Mouse (Mus musculus) MEL (cell line): ENCODE data around the gene Adam11. TPM values are rescaled to one million over a fixed set of nuclear protein-coding genes. Genes with fewer than 3 reads are reported as not detected.

Experiments
- DNase-seq: peaks from one replicate; pipeline ENCODE4 v3.0.0; 2011; ENCODE audit warnings: low read depth, low spot score
- H3K27ac ChIP-seq: 2 replicates; pipeline ENCODE4 v1.5.1; 2012; ENCODE audit warnings: low read depth, mild to moderate bottlenecking, control low read depth, low read length, moderate library complexity; ENCODE audit not compliant: control insufficient read depth
- H3K27me3 ChIP-seq, 2 experiments: fragments of 150-350 bp in 1 of 2; sonication (generic) in 1 of 2; 2 replicates each; pipeline ENCODE4 v1.6.1; 2012; ENCODE audit warnings: low read length in 2 of 2, mild to moderate bottlenecking in 2 of 2, improper control_type of control experiment in 1 of 2, moderate library complexity in 1 of 2; ENCODE audit not compliant: insufficient read depth in 2 of 2, control insufficient read depth in 1 of 2
- H3K36me3 ChIP-seq, 2 experiments: 2 replicates each; pipeline ENCODE4 v1.6.1; 2012 to 2014; ENCODE audit warnings: low read length in 2 of 2, improper control_type of control experiment in 1 of 2, inconsistent platforms in 1 of 2, mild to moderate bottlenecking in 1 of 2; ENCODE audit not compliant: insufficient read depth in 2 of 2, control insufficient read depth in 1 of 2
- H3K4me1 ChIP-seq, 2 experiments: fragments of 150-350 bp in 1 of 2; sonication (generic) in 1 of 2; 2 replicates each; pipeline ENCODE4 v1.6.1; 2012; ENCODE audit warnings: low read length in 2 of 2, improper control_type of control experiment in 1 of 2, mild to moderate bottlenecking in 1 of 2; ENCODE audit not compliant: insufficient read depth in 2 of 2, control insufficient read depth in 1 of 2
- H3K4me3 ChIP-seq, 2 experiments: fragments of 150-350 bp in 1 of 2; sonication (generic) in 1 of 2; 2 replicates each; pipeline ENCODE4 v1.5.1; 2012; ENCODE audit warnings: low read depth in 2 of 2, low read length in 2 of 2, mild to moderate bottlenecking in 2 of 2, moderate library complexity in 2 of 2, control low read depth in 1 of 2, improper control_type of control experiment in 1 of 2; ENCODE audit not compliant: control insufficient read depth in 1 of 2, insufficient read depth in 1 of 2
- H3K79me2 ChIP-seq: 2 replicates; pipeline ENCODE4 v1.6.1; 2012; ENCODE audit warnings: mild to moderate bottlenecking, low read length, moderate library complexity; ENCODE audit not compliant: control insufficient read depth, poor library complexity, insufficient read depth
- H3K9ac ChIP-seq: 2 replicates; pipeline ENCODE4 v1.6.1; 2012; ENCODE audit warnings: low read depth, mild to moderate bottlenecking, control low read depth, low read length, moderate library complexity; ENCODE audit not compliant: control insufficient read depth, poor library complexity, severe bottlenecking
- H3K9me3 ChIP-seq: fragments of 150-350 bp; sonication (generic); replicated peaks from 2 replicates; pipeline ENCODE4 v1.6.1; 2012; ENCODE audit warnings: mild to moderate bottlenecking, low read length, improper control_type of control experiment, moderate library complexity; ENCODE audit not compliant: insufficient read depth
- BHLHE40 ChIP-seq: IDR thresholded peaks from 2 replicates; pipeline ENCODE4 v1.6.1; 2012; ENCODE audit warnings: low read depth, mild to moderate bottlenecking, inconsistent platforms, low read length, improper control_type of control experiment, borderline replicate concordance
- CHD2 ChIP-seq: IDR thresholded peaks from 2 replicates; pipeline ENCODE4 v1.6.1; 2011; ENCODE audit warnings: low read length, improper control_type of control experiment
- CTCF ChIP-seq, 3 experiments: IDR thresholded peaks in 2 of 3; conservative IDR thresholded peaks in 1 of 3; 2 replicates each; pipeline ENCODE4 v1.5.1; 2011 to 2012; ENCODE audit warnings: low read length in 3 of 3, low read depth in 2 of 3, mild to moderate bottlenecking in 2 of 3, improper control_type of control experiment in 1 of 3, inconsistent platforms in 1 of 3, mixed read lengths in 1 of 3, moderate library complexity in 1 of 3; ENCODE audit not compliant: control insufficient read depth in 1 of 3, insufficient read depth in 1 of 3, poor library complexity in 1 of 3, severe bottlenecking in 1 of 3
- ETS1 ChIP-seq: IDR thresholded peaks from 2 replicates; pipeline ENCODE4 v1.6.1; 2012; ENCODE audit warnings: low read depth, mild to moderate bottlenecking, inconsistent platforms, low read length, improper control_type of control experiment, moderate library complexity
- GABPA ChIP-seq: IDR thresholded peaks from 2 replicates; pipeline ENCODE4 v1.6.1; 2012; ENCODE audit warnings: low read depth, mild to moderate bottlenecking, inconsistent platforms, low read length, improper control_type of control experiment, moderate library complexity
- GATA1 ChIP-seq: IDR thresholded peaks from 2 replicates; pipeline ENCODE4 v1.6.1; 2011; ENCODE audit warnings: low read depth, low read length, improper control_type of control experiment
- JUND ChIP-seq: IDR thresholded peaks from 2 replicates; pipeline ENCODE4 v1.6.1; 2011; ENCODE audit warnings: low read depth, mild to moderate bottlenecking, improper control_type of control experiment, low read length
- MAZ ChIP-seq: IDR thresholded peaks from 2 replicates; pipeline ENCODE4 v1.6.1; 2012; ENCODE audit warnings: low read depth, mild to moderate bottlenecking, inconsistent platforms, low read length, improper control_type of control experiment
- MYB ChIP-seq: IDR thresholded peaks from 2 replicates; pipeline ENCODE4 v1.6.1; 2011; ENCODE audit warnings: mild to moderate bottlenecking, low read depth, low read length, improper control_type of control experiment
- MYC ChIP-seq: IDR thresholded peaks from 2 replicates; pipeline ENCODE4 v1.6.1; 2011; ENCODE audit warnings: low read depth, mild to moderate bottlenecking, low read length, improper control_type of control experiment, moderate library complexity
- NRF1 ChIP-seq: IDR thresholded peaks from 2 replicates; pipeline ENCODE4 v1.6.1; 2014; ENCODE audit warnings: low read depth, mild to moderate bottlenecking, inconsistent platforms, low read length, improper control_type of control experiment, moderate library complexity; ENCODE audit not compliant: poor library complexity, insufficient read depth, severe bottlenecking
- POLR2A ChIP-seq, 2 experiments: IDR thresholded peaks; 2 replicates each; pipeline ENCODE4 v1.6.1; 2011 to 2012; ENCODE audit warnings: low read length in 2 of 2, mild to moderate bottlenecking in 2 of 2, control low read depth in 1 of 2, improper control_type of control experiment in 1 of 2, low read depth in 1 of 2, moderate library complexity in 1 of 2; ENCODE audit not compliant: control insufficient read depth in 1 of 2, insufficient read depth in 1 of 2, poor library complexity in 1 of 2
- POLR2AphosphoS2 ChIP-seq: IDR thresholded peaks from 2 replicates; pipeline ENCODE4 v1.6.1; 2011; ENCODE audit warnings: low read length, improper control_type of control experiment
- POLR2AphosphoS5 ChIP-seq: IDR thresholded peaks from 2 replicates; pipeline ENCODE4 v1.6.1; 2012; ENCODE audit warnings: low read depth, borderline replicate concordance, mild to moderate bottlenecking, inconsistent platforms, low read length, moderate library complexity, mixed read lengths
- RAD21 ChIP-seq: IDR thresholded peaks from 2 replicates; pipeline ENCODE4 v1.6.1; 2011; ENCODE audit warnings: mild to moderate bottlenecking, low read depth, low read length, improper control_type of control experiment
- RCOR1 ChIP-seq: IDR thresholded peaks from 2 replicates; pipeline ENCODE4 v1.6.1; 2012; ENCODE audit warnings: low read depth, mild to moderate bottlenecking, inconsistent platforms, low read length, improper control_type of control experiment
- SIN3A ChIP-seq: IDR thresholded peaks from 2 replicates; pipeline ENCODE4 v1.6.1; 2012; ENCODE audit warnings: low read length, improper control_type of control experiment, inconsistent platforms
- SMC3 ChIP-seq: IDR thresholded peaks from 2 replicates; pipeline ENCODE4 v1.6.1; 2011; ENCODE audit warnings: low read depth, low read length, improper control_type of control experiment
- TAL1 ChIP-seq: IDR thresholded peaks from 2 replicates; pipeline ENCODE4 v1.6.1; 2012; ENCODE audit warnings: mild to moderate bottlenecking, inconsistent platforms, low read length, moderate library complexity, mixed read lengths
- TCF12 ChIP-seq: IDR thresholded peaks from 2 replicates; pipeline ENCODE4 v1.6.1; 2014; ENCODE audit warnings: low read depth, mild to moderate bottlenecking, inconsistent platforms, low read length, improper control_type of control experiment, moderate library complexity
- USF1 ChIP-seq: IDR thresholded peaks from 2 replicates; pipeline ENCODE4 v1.6.1; 2014; ENCODE audit warnings: low read depth, mild to moderate bottlenecking, inconsistent platforms, low read length, improper control_type of control experiment, moderate library complexity
- ZC3H11A ChIP-seq: IDR thresholded peaks from 2 replicates; pipeline ENCODE4 v1.6.1; 2012; ENCODE audit warnings: low read depth, mild to moderate bottlenecking, inconsistent platforms, low read length, improper control_type of control experiment
- ZNF384 ChIP-seq: IDR thresholded peaks from 2 replicates; pipeline ENCODE4 v1.6.1; 2012; ENCODE audit warnings: low read depth, mild to moderate bottlenecking, inconsistent platforms, low read length, improper control_type of control experiment
- polyA plus RNA-seq, 2 experiments: library from polyadenylated mRNA; stranded (reverse) in 1 of 2; unstranded in 1 of 2; fragments of >175 nt in 1 of 2; fragments of >200 nt in 1 of 2; gene quantifications; 2 replicates each; pipeline versions ENCODE4 v1.2.1 to v1.2.4; 2012; ENCODE audit warnings: low replicate concordance in 2 of 2, low read depth in 1 of 2; ENCODE audit not compliant: insufficient read length in 2 of 2, insufficient read depth in 1 of 2, missing spikeins in 1 of 2
- total RNA-seq: library from RNA; depleted of rRNA; stranded (reverse); fragments of 300-350 nt; gene quantifications from 2 replicates; pipeline ENCODE4 v1.2.3, GENCODE M21; 2012

Adam11 gene
- total and polyA plus RNA-seq, 3 experiments = 0.08 to 0.36 TPM; not detected in 1

GRCm38 (mm10) chr11:102820432-102820831 lies 59.2 kb downstream of the Adam11 start:
- Histone ChIP-seq H3K36me3 (no peaks in the 10 kb centered on the region), H3K27ac (no peak overlapping the region), H3K27me3 (peaks cover 20 to 27% of the 10 kb centered on the region in 2 experiments), H3K4me3 (no peak overlapping the region), H3K9me3 (no peaks in the 10 kb centered on the region), H3K4me1 (no peaks in the 10 kb centered on the region), H3K79me2 (no peaks in the 10 kb centered on the region), H3K9ac (no peak overlapping the region)
- no peak for DNase-seq
- TF ChIP-seq ETS1 (no peak), POLR2AphosphoS5 (no peak), RAD21 (no peak), NRF1 (no peak), ZNF384 (no peak), BHLHE40 (no peak), MAZ (no peak), MYB (no peak), RCOR1 (no peak), TCF12 (no peak), TAL1 (no peak), CTCF (IDR thresholded peaks at IDR 0.05 in 2 of 3, conservative IDR thresholded peaks at IDR 0.05 in 1 of 3; ENCODE audit: control insufficient read depth in 1 of 3, insufficient read depth in 1 of 3, low read depth in 2 of 3, low read length in 3 of 3, poor library complexity in 1 of 3, severe bottlenecking in 1 of 3) (no peak), SMC3 (no peak)

GRCm38 (mm10) chr11:102821231-102821630 lies 60.0 kb downstream of the Adam11 start:
- Histone ChIP-seq H3K36me3 (no peaks in the 10 kb centered on the region), H3K4me1 (no peaks in the 10 kb centered on the region), H3K27ac (no peak overlapping the region), H3K9me3 (no peaks in the 10 kb centered on the region), H3K79me2 (no peaks in the 10 kb centered on the region), H3K9ac (no peak overlapping the region), H3K27me3 (peaks cover 20 to 31% of the 10 kb centered on the region in 2 experiments)
- no peak for DNase-seq
- TF ChIP-seq ETS1 (no peak), ZC3H11A (no peak), MYC (no peak), BHLHE40 (no peak), POLR2A (IDR thresholded peaks at IDR 0.05; ENCODE audit: control insufficient read depth in 1 of 2, insufficient read depth in 1 of 2, low read depth in 1 of 2, low read length in 2 of 2, poor library complexity in 1 of 2) (no peak), CHD2 (no peak), RAD21 (no peak), POLR2AphosphoS2 (no peak), GATA1 (no peak), MAZ (no peak), GABPA (no peak), JUND (no peak), CTCF (IDR thresholded peaks at IDR 0.05 in 2 of 3, conservative IDR thresholded peaks at IDR 0.05 in 1 of 3; ENCODE audit: control insufficient read depth in 1 of 3, insufficient read depth in 1 of 3, low read depth in 2 of 3, low read length in 3 of 3, poor library complexity in 1 of 3, severe bottlenecking in 1 of 3) (no peak), ZNF384 (no peak), USF1 (no peak), SIN3A (no peak)
- TF ChIP-seq, all 39 proteins: peak for 0
- no peak overlapping the region for H3K4me3 ChIP-seq
